Mouse (Mus musculus) bone marrow macrophage, adult 2 months (primary cell): ENCODE results near the gene Chid1.

Experiments
- CTCF ChIP-seq: IDR thresholded peaks from 2 replicates; pipeline ENCODE4 v1.5.1; 2012; ENCODE audit warnings: low read depth, mild to moderate bottlenecking, low read length, moderate library complexity
- POLR2A ChIP-seq: IDR thresholded peaks from 2 replicates; pipeline ENCODE4 v1.6.1; 2012; ENCODE audit warnings: mild to moderate bottlenecking, low read depth, low read length, borderline replicate concordance

GRCm38 (mm10) chr7:141574041-141574440 lies 34.4 kb upstream of the Chid1 start:
- TF ChIP-seq POLR2A, result no peak
- TF ChIP-seq CTCF, result no peak
